Mouse (Mus musculus) layer of hippocampus, postnatal 36 days (tissue): ENCODE data around the gene Caprin2. TPM values are rescaled to one million over a fixed set of nuclear protein-coding genes. Genes with fewer than 3 reads are reported as not detected.
"Not testable (repeated sequence)": the region's sequence is repeated elsewhere in the genome, so short reads cannot be mapped to it uniquely, and the experiment has no call there.

ENCODE experiments used
- DNase-seq, 2 experiments: peaks; one replicate each; pipeline ENCODE4 v3.0.0; 2022
- total RNA-seq, 2 experiments: library from RNA; stranded (reverse); gene quantifications; 2 replicates each; pipeline ENCODE4 v1.2.3; 2021

Caprin2 gene
- 1 to 10 TPM; 7.6 to 7.8 TPM for total RNA-seq

- DNase-seq: peak; percentile 88 to 90
Measured at GRCm38 (mm10) chr6:148895773-148896506, at the start of gene Caprin2. Caprin2 (minus strand) TSS chr6:148896237.

GRCm38 (mm10) chr6:148944767-148945508 lies 48.9 kb upstream of the Caprin2 start:
- DNase-seq: peak; percentile 11 to 20

- DNase-seq: no peak
Measured at GRCm38 (mm10) chr6:148944344-148944766, 48.3 kb upstream of the Caprin2 start.

GRCm38 (mm10) chr6:148943695-148944094 lies 47.7 kb upstream of the Caprin2 start:
- no peak for DNase-seq

- no peak for DNase-seq
Measured at GRCm38 (mm10) chr6:148942406-148942805, 46.4 kb upstream of the Caprin2 start.

GRCm38 (mm10) chr6:148941880-148942279 lies 45.8 kb upstream of the Caprin2 start:
- DNase-seq: no peak

- not testable (repeated sequence) for DNase-seq
Measured at GRCm38 (mm10) chr6:148940383-148940782, 44.3 kb upstream of the Caprin2 start.

- DNase-seq: no peak
Measured at GRCm38 (mm10) chr6:148937693-148938092, 41.7 kb upstream of the Caprin2 start.

GRCm38 (mm10) chr6:148934961-148935590 lies 39.0 kb upstream of the Caprin2 start:
- DNase-seq: no peak

- DNase-seq: no peak
Measured at GRCm38 (mm10) chr6:148931281-148931680, 35.2 kb upstream of the Caprin2 start.

- no peak for DNase-seq
Measured at GRCm38 (mm10) chr6:148918841-148919398, 22.9 kb upstream of the Caprin2 start.

- no peak for DNase-seq
Measured at GRCm38 (mm10) chr6:148917672-148918071, 21.6 kb upstream of the Caprin2 start.

GRCm38 (mm10) chr6:148916817-148917216 lies 20.8 kb upstream of the Caprin2 start:
- DNase-seq: no peak

- peak; percentile 16 to 23 for DNase-seq
Measured at GRCm38 (mm10) chr6:148913938-148914337, 17.9 kb upstream of the Caprin2 start.

- DNase-seq: not testable (repeated sequence)
Measured at GRCm38 (mm10) chr6:148911906-148912305, 15.9 kb upstream of the Caprin2 start.

GRCm38 (mm10) chr6:148906958-148907357 lies 10.9 kb upstream of the Caprin2 start:
- DNase-seq: no peak

- DNase-seq: no peak
Measured at GRCm38 (mm10) chr6:148902728-148903127, 6.7 kb upstream of the Caprin2 start.

- no peak for DNase-seq
Measured at GRCm38 (mm10) chr6:148896507-148896851, 442 bp upstream of the Caprin2 start.

GRCm38 (mm10) chr6:148894888-148895772 lies 907 bp downstream of the Caprin2 start:
- DNase-seq: peak in 1 of 2 experiments; percentile 12

GRCm38 (mm10) chr6:148873911-148874310 lies 22.1 kb downstream of the Caprin2 start:
- no peak for DNase-seq

- no peak for DNase-seq
Measured at GRCm38 (mm10) chr6:148845629-148846028, 50.4 kb downstream of the Caprin2 start.

GRCm38 (mm10) chr6:148841760-148842159 lies 54.3 kb downstream of the Caprin2 start:
- DNase-seq: no peak
